Mouse (Mus musculus) lung, postnatal 0 days (tissue): ENCODE data around the gene Hoxc4.

Experiments
- CTCF ChIP-seq: IDR thresholded peaks from 2 replicates; pipeline ENCODE4 v1.5.1; 2016; ENCODE audit warnings: antibody characterized with exemption, mild to moderate bottlenecking
- EP300 ChIP-seq: IDR thresholded peaks from 2 replicates; pipeline ENCODE4 v1.6.1; 2016; ENCODE audit warnings: antibody characterized with exemption, mild to moderate bottlenecking, control low read depth

DNA sequence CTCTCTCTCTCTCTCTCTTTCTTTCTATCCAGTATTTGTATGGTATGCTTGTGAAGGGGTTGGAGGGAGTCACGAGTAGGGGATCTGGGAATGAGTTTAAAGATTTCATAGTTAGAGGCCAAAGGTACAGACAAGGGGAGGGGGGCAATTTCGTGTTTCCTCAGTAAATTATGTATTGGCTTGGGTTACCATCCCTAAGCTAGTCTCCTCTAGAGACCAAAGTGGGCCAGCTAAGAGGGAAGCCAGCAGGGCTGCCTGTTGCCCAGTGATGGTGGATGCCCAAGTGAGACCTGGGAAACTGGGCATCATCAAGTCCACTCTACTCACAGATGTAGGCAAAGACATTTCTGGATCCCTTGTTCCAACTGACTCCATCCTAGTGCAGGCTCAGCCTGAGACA, 43.3 kb downstream of the Hoxc4 start:
- TF ChIP-seq CTCF (no peak), EP300 (no peak)
